Mouse (Mus musculus) megakaryocyte, embryonic 14.5 days (primary cell): ENCODE results near the gene Saa3.

Experiments used
- FLI1 ChIP-seq: IDR thresholded peaks from 2 replicates; pipeline ENCODE4 v1.6.1; 2012; ENCODE audit warnings: low read length, inconsistent platforms, mixed read lengths
- GATA1 ChIP-seq: IDR thresholded peaks from 3 replicates; pipeline ENCODE4 v1.6.1; 2012; ENCODE audit warnings: mixed read lengths, low read length, inconsistent platforms, borderline replicate concordance

- TF ChIP-seq GATA1 (no peak), FLI1 (no peak)
Observed at GRCm38 (mm10) chr7:46715600-46715999, at the start of gene Saa3.
